Mouse (Mus musculus) CH12.LX (cell line): ENCODE measurements around the gene Tnfsf10. TPM values are rescaled to one million over a fixed set of nuclear protein-coding genes. Genes with fewer than 3 reads are reported as not detected.
"Not testable (repeated sequence)": the region's sequence is repeated elsewhere in the genome, so short reads cannot be mapped to it uniquely, and the experiment has no call there.

Experiments
- DNase-seq: peaks from one replicate; pipeline ENCODE4 v3.0.0-alpha.2; 2013; ENCODE audit errors: extremely low read depth
- H3K27ac ChIP-seq: 2 replicates; pipeline ENCODE4 v1.5.1; 2012; ENCODE audit warnings: low read depth, mild to moderate bottlenecking, control low read depth, moderate library complexity; ENCODE audit not compliant: insufficient read depth
- H3K27me3 ChIP-seq: replicated peaks from 2 replicates; pipeline ENCODE3; 2012; ENCODE audit warnings: inconsistent platforms
- H3K36me3 ChIP-seq, 2 experiments: replicated peaks in 1 of 2; 2 replicates each; pipeline versions ENCODE3 to v1.6.1; 2012; ENCODE audit warnings: inconsistent platforms in 1 of 2, low read length in 1 of 2, mild to moderate bottlenecking in 1 of 2, mixed read lengths in 1 of 2, moderate library complexity in 1 of 2; ENCODE audit not compliant: control insufficient read depth in 1 of 2, insufficient read depth in 1 of 2
- H3K4me1 ChIP-seq, 2 experiments: 2 replicates each; pipeline ENCODE4 v1.6.1; 2012; ENCODE audit warnings: inconsistent platforms in 1 of 2, moderate library complexity in 1 of 2; ENCODE audit not compliant: insufficient read depth in 2 of 2, control insufficient read depth in 1 of 2
- H3K4me2 ChIP-seq: 2 replicates; pipeline ENCODE4 v1.6.1; 2012; ENCODE audit warnings: low read depth, mild to moderate bottlenecking, control low read depth; ENCODE audit not compliant: poor library complexity, insufficient read depth, severe bottlenecking
- H3K4me3 ChIP-seq, 3 experiments: fragments of 150-350 bp in 1 of 3; sonication (generic) in 1 of 3; replicated peaks in 1 of 3; 2 replicates each; pipeline versions ENCODE3 to v1.5.1; 2011 to 2012; ENCODE audit warnings: low read depth in 2 of 3, low read length in 2 of 3, mild to moderate bottlenecking in 2 of 3, moderate library complexity in 2 of 3, control low read depth in 1 of 3, improper control_type of control experiment in 1 of 3, inconsistent platforms in 1 of 3, mixed read lengths in 1 of 3; ENCODE audit not compliant: poor library complexity in 1 of 3
- H3K79me2 ChIP-seq: replicated peaks from 2 replicates; pipeline ENCODE4 v1.6.1; 2012; ENCODE audit warnings: mild to moderate bottlenecking, moderate library complexity; ENCODE audit not compliant: control insufficient read depth, poor library complexity, insufficient read depth, severe bottlenecking; ENCODE audit errors: extremely low read depth
- H3K9ac ChIP-seq: 2 replicates; pipeline ENCODE4 v1.6.1; 2012; ENCODE audit warnings: low read depth, mild to moderate bottlenecking, control low read depth, moderate library complexity; ENCODE audit not compliant: insufficient read depth
- H3K9me3 ChIP-seq: replicated peaks from 2 replicates; pipeline ENCODE3; 2012; ENCODE audit warnings: low read length, inconsistent platforms, mixed read lengths
- BHLHE40 ChIP-seq: IDR thresholded peaks from 2 replicates; pipeline ENCODE4 v1.6.1; 2011; ENCODE audit warnings: mild to moderate bottlenecking, low read depth, low read length, improper control_type of control experiment
- CHD2 ChIP-seq: IDR thresholded peaks from 2 replicates; pipeline ENCODE4 v1.6.1; 2011; ENCODE audit warnings: low read length, improper control_type of control experiment
- CTCF ChIP-seq, 2 experiments: IDR thresholded peaks in 1 of 2; conservative IDR thresholded peaks in 1 of 2; 2 replicates each; pipeline ENCODE4 v1.5.1; 2011 to 2012; ENCODE audit warnings: low read depth in 2 of 2, low read length in 2 of 2, improper control_type of control experiment in 1 of 2, inconsistent platforms in 1 of 2, mild to moderate bottlenecking in 1 of 2, moderate library complexity in 1 of 2
- ELF1 ChIP-seq: IDR thresholded peaks from 2 replicates; pipeline ENCODE4 v1.6.1; 2014; ENCODE audit warnings: low read depth, mild to moderate bottlenecking, inconsistent platforms, low read length, improper control_type of control experiment
- EP300 ChIP-seq: IDR thresholded peaks from 2 replicates; pipeline ENCODE4 v1.6.1; 2011; ENCODE audit warnings: low read length, improper control_type of control experiment
- ETS1 ChIP-seq: conservative IDR thresholded peaks from 2 replicates; pipeline ENCODE4 v1.6.1; 2012; ENCODE audit warnings: low read depth, mild to moderate bottlenecking, inconsistent platforms, low read length, improper control_type of control experiment, moderate library complexity
- IRF4 ChIP-seq: IDR thresholded peaks from 2 replicates; pipeline ENCODE4 v1.6.1; 2014; ENCODE audit warnings: low read depth, mild to moderate bottlenecking, inconsistent platforms, low read length, improper control_type of control experiment
- JUN ChIP-seq: IDR thresholded peaks from 2 replicates; pipeline ENCODE4 v1.6.1; 2011; ENCODE audit warnings: low read depth, mild to moderate bottlenecking, low read length, improper control_type of control experiment, moderate library complexity; ENCODE audit not compliant: insufficient read depth
- MAX ChIP-seq: IDR thresholded peaks from 2 replicates; pipeline ENCODE4 v1.6.1; 2011; ENCODE audit warnings: low read length, improper control_type of control experiment
- MAZ ChIP-seq: IDR thresholded peaks from 2 replicates; pipeline ENCODE4 v1.6.1; 2012; ENCODE audit warnings: low read depth, mild to moderate bottlenecking, inconsistent platforms, low read length, improper control_type of control experiment, moderate library complexity
- MEF2A ChIP-seq: IDR thresholded peaks from 2 replicates; pipeline ENCODE4 v1.6.1; 2014; ENCODE audit warnings: low read depth, mild to moderate bottlenecking, inconsistent platforms, low read length, improper control_type of control experiment, borderline replicate concordance
- MXI1 ChIP-seq: IDR thresholded peaks from 2 replicates; pipeline ENCODE4 v1.6.1; 2011; ENCODE audit warnings: mild to moderate bottlenecking, low read depth, low read length, improper control_type of control experiment
- NRF1 ChIP-seq: IDR thresholded peaks from 2 replicates; pipeline ENCODE4 v1.6.1; 2014; ENCODE audit warnings: low read depth, mild to moderate bottlenecking, inconsistent platforms, low read length, improper control_type of control experiment, moderate library complexity
- POLR2A ChIP-seq: IDR thresholded peaks from 2 replicates; pipeline ENCODE4 v1.6.1; 2011; ENCODE audit warnings: low read depth, mild to moderate bottlenecking, improper control_type of control experiment, low read length
- RAD21 ChIP-seq: IDR thresholded peaks from 2 replicates; pipeline ENCODE4 v1.6.1; 2011; ENCODE audit warnings: low read depth, mild to moderate bottlenecking, low read length, improper control_type of control experiment, moderate library complexity
- RCOR1 ChIP-seq: conservative IDR thresholded peaks from 2 replicates; pipeline ENCODE4 v1.6.1; 2012; ENCODE audit warnings: low read depth, mild to moderate bottlenecking, inconsistent platforms, low read length, improper control_type of control experiment
- SIN3A ChIP-seq: IDR thresholded peaks from 2 replicates; pipeline ENCODE4 v1.6.1; 2012; ENCODE audit warnings: low read length, improper control_type of control experiment, inconsistent platforms
- SMC3 ChIP-seq: IDR thresholded peaks from 2 replicates; pipeline ENCODE4 v1.6.1; 2011; ENCODE audit warnings: low read depth, low read length, improper control_type of control experiment
- UBTF ChIP-seq: IDR thresholded peaks from 2 replicates; pipeline ENCODE4 v1.6.1; 2012; ENCODE audit warnings: low read depth, mild to moderate bottlenecking, inconsistent platforms, low read length, improper control_type of control experiment, moderate library complexity
- USF2 ChIP-seq: conservative IDR thresholded peaks from 2 replicates; pipeline ENCODE4 v1.6.1; 2011; ENCODE audit warnings: low read depth, low read length, improper control_type of control experiment
- ZKSCAN1 ChIP-seq: IDR thresholded peaks from 2 replicates; pipeline ENCODE4 v1.6.1; 2012; ENCODE audit warnings: low read depth, inconsistent platforms, low read length, improper control_type of control experiment, borderline replicate concordance
- ZMIZ1 ChIP-seq: IDR thresholded peaks from 2 replicates; pipeline ENCODE4 v1.6.1; 2012; ENCODE audit warnings: low read depth, mild to moderate bottlenecking, inconsistent platforms, low read length, improper control_type of control experiment
- ZNF384 ChIP-seq: IDR thresholded peaks from 2 replicates; pipeline ENCODE4 v1.6.1; 2012; ENCODE audit warnings: low read depth, low read length, improper control_type of control experiment, inconsistent platforms
- dilution Hi-C: fragments of 300-500 bp; cut with MboI; formaldehyde crosslinking; loops from 2 replicates; pipeline ENCODE4 v1.14.3; 2020; ENCODE audit warnings: low sequenced_read_pairs; ENCODE audit not compliant: extremely low pct_unique_long_range_greater_than_20kb, extremely low pct_ligation_motif_present
- in situ Hi-C: fragments of 300-500 bp; cut with MboI; formaldehyde crosslinking; loops from 3 replicates; pipeline ENCODE4 v1.14.3; 2019; ENCODE audit warnings: low sequenced_read_pairs, low pct_ligation_motif_present, low pct_unique_long_range_greater_than_20kb, mixed read lengths
- polyA plus RNA-seq: library from polyadenylated mRNA; unstranded; fragments of >175 nt; gene quantifications from 2 replicates; pipeline ENCODE4 v1.2.1, GENCODE M21; 2012; ENCODE audit warnings: low read depth; ENCODE audit not compliant: insufficient read length
- total RNA-seq, 2 experiments: library from RNA; depleted of rRNA; stranded (reverse); fragments of 300-350 nt in 1 of 2; fragments of >200 nt in 1 of 2; gene quantifications; 2 replicates each; pipeline ENCODE4 v1.2.3; 2012 to 2014

Gene Tnfsf10
- total and polyA plus RNA-seq, 3 experiments = 0.17 to 1.0 (median 0.69) TPM

- in situ Hi-C loops (loop anchor here (25.0 kb wide), 1 partner anchor 192 kb away; no protein-coding TSS in a partner anchor), dilution Hi-C loops (no loop called here)
- peaks cover 0 to 25% of the 10 kb centered on the region in 2 experiments; a peak in 2 of 4 replicates for H3K4me1 ChIP-seq
- TF ChIP-seq CTCF (conservative IDR thresholded peaks at IDR 0.05 in 1 of 2, IDR thresholded peaks at IDR 0.05 in 1 of 2; ENCODE audit: low read depth in 2 of 2, low read length in 2 of 2) (peak; percentile 11 to 70; a peak in 2 of 4 replicates), EP300 (no peak), RAD21 (peak; percentile 62), NRF1 (no peak), ZNF384 (no peak), IRF4 (no peak), SMC3 (peak; percentile 51), ZMIZ1 (no peak)
- H3K4me3 ChIP-seq = no peak overlapping the region
- no peaks in the 10 kb centered on the region for H3K27me3 ChIP-seq
- peak overlapping the region; percentile 39; the same call in 1 of the 2 replicates for H3K4me2 ChIP-seq
- no peaks in the 10 kb centered on the region for H3K9me3 ChIP-seq
- no peaks in the 10 kb centered on the region for H3K79me2 ChIP-seq
- H3K9ac ChIP-seq = no peak overlapping the region
- DNase-seq = no peak
- H3K36me3 ChIP-seq = no peaks in the 10 kb centered on the region
- no peak overlapping the region for H3K27ac ChIP-seq
Observed at GRCm38 (mm10) chr3:27270160-27270962, 46.5 kb upstream of the Tnfsf10 start.

GRCm38 (mm10) chr3:27272926-27273745, 43.7 kb upstream of the Tnfsf10 start:
- H3K9ac ChIP-seq = no peak overlapping the region
- no peaks in the 10 kb centered on the region for H3K36me3 ChIP-seq
- H3K27ac ChIP-seq = no peak overlapping the region
- peak; percentile 24 for DNase-seq
- peaks cover 0 to 20% of the 10 kb centered on the region in 2 experiments; a peak in 2 of 4 replicates for H3K4me1 ChIP-seq
- H3K79me2 ChIP-seq = no peaks in the 10 kb centered on the region
- H3K4me3 ChIP-seq = no peak overlapping the region
- peak overlapping the region; percentile 53; the same call in 1 of the 2 replicates for H3K4me2 ChIP-seq
- H3K27me3 ChIP-seq = no peaks in the 10 kb centered on the region
- TF ChIP-seq CHD2 (no peak), ELF1 (no peak), POLR2A (no peak), SIN3A (no peak), JUN (no peak), ZNF384 (no peak), ZKSCAN1 (no peak), IRF4 (no peak), RAD21 (no peak), MXI1 (no peak), ETS1 (no peak), MEF2A (no peak), BHLHE40 (no peak), MAZ (no peak), UBTF (no peak), USF2 (no peak), MAX (no peak), RCOR1 (no peak), ZMIZ1 (no peak)
- TF ChIP-seq, all 38 proteins: peak for 0
- no peaks in the 10 kb centered on the region for H3K9me3 ChIP-seq
- in situ Hi-C loops (loop anchor here (25.0 kb wide), 1 partner anchor 189 kb away; no protein-coding TSS in a partner anchor), dilution Hi-C loops (no loop called here)

GRCm38 (mm10) chr3:27279286-27279925, 37.4 kb upstream of the Tnfsf10 start:
- H3K4me2 ChIP-seq, dilution Hi-C loops, H3K27ac ChIP-seq, H3K9me3 ChIP-seq, H3K27me3 ChIP-seq, H3K36me3 ChIP-seq, H3K79me2 ChIP-seq, H3K4me1 ChIP-seq, H3K9ac ChIP-seq, in situ Hi-C loops, DNase-seq, H3K4me3 ChIP-seq: not testable (repeated sequence)
